Mouse (Mus musculus): ENCODE results near the gene Gm20503. TPM values are rescaled to one million over a fixed set of nuclear protein-coding genes. Genes with fewer than 3 reads are reported as not detected.

Gene Gm20503
- not detected in 3 replicates for total RNA-seq (2017)

DNA sequence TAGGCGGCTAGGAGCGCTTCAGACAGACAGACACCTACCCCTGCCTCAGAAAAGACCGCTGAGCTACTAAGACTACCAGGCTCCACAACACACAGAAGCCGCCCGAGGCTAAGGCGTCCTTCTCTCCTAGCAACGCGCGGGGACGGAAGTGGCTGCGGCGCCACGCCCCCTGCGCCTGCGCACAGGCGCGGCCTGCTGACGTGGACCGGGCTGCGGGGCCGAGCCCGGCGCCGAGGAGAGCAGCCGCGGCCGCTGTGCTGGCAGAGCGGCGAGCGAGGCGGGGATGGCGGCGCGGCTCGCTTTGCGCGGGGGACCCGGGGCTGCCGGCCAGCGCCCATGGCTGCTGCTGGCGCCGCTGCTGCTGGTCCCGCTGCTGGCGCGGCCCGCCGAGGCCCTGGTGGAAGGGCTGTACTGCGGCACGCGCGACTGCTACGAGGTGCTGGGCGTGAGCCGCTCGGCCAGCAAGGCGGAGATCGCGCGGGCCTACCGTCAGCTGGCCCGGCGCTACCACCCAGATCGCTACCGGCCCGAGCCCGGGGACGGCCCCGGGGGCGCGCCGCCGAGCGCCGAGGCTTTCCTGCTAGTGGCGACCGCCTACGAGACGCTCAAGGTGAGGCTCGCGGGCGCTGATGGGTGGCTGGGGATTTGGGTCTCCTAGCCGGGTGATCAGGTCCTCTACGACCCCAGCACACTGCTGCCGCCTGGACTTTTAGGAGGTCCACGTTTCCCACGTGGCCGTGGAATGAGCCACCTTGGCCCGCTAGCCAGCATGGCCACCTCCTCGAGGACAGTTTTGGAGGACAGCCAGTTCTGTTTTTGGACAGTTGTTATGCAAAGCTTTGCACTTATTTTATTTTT is at the start of gene Gm20503:
Gene Gm20503, plus strand, starts transcription at position 263 of the 858 bp plus-strand sequence.
- ATAC-seq (replicated peaks; ENCODE audit: insufficient number of reproducible peaks, low FRiP score, low TSS enrichment, poor library complexity, severe bottlenecking): peak; percentile 66

DNA sequence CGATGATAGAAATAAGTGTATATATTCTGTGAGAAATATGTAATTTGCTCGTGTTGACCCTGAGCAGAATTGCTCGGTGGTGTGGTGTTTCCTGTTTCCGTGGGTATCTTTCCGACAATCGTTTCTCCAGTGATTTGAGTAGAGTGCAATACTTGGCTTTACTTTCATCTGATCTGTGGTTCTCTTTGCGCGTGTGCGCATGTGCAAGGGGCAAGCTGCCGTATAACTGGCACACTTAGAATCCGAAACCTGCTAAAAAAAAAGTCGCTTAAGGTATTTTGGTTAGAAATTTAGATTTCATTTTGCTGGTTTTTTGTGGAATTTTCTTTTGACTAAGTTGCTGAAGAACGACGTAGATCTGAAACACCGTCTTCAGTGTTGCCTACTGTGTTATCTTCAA is 41.3 kb upstream of the Gm20503 start:
- ATAC-seq (replicated peaks; ENCODE audit: insufficient number of reproducible peaks, low FRiP score, low TSS enrichment, poor library complexity, severe bottlenecking): no peak

DNA sequence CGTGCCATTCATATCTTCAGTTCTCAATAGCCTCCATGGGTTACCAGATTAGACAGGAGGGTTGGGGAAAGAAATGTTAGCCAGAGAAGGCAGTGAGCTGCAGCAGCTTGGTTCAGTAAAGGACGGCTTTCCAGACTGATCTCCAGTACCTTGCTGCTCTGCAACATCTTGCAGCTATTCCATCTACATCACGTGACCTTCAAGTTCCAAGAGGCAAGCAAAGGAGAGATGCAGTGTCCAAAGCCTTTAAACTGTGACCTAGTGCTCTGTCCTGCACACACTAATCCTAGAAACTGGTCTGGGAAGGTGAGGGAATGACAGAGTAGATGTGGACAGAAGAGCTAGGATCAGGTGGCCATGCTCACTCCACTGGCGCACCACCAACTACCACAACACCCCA is 39.7 kb upstream of the Gm20503 start:
- ATAC-seq (replicated peaks; ENCODE audit: insufficient number of reproducible peaks, low FRiP score, low TSS enrichment, poor library complexity, severe bottlenecking): no peak

DNA sequence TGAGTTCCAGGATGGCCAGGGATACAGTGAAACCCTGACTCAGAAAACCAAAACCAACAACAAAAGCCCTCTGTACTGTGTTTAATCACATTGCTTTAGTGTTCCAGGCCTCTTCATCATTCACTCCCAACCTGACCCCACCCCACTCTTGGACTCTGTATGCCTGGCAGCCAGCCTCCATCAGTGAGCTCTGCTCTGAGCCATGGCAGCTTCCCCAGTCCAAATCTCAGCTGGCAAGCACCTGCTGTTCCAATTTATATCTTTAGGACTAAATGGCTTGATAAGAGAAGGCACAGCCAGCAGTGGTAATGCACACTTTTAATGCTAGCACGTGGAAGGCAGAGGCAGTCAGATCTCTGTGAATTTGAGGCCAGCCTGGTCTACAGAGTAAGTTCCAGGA is 37.9 kb upstream of the Gm20503 start:
- no peak for ATAC-seq (replicated peaks; ENCODE audit: insufficient number of reproducible peaks, low FRiP score, low TSS enrichment, poor library complexity, severe bottlenecking)

DNA sequence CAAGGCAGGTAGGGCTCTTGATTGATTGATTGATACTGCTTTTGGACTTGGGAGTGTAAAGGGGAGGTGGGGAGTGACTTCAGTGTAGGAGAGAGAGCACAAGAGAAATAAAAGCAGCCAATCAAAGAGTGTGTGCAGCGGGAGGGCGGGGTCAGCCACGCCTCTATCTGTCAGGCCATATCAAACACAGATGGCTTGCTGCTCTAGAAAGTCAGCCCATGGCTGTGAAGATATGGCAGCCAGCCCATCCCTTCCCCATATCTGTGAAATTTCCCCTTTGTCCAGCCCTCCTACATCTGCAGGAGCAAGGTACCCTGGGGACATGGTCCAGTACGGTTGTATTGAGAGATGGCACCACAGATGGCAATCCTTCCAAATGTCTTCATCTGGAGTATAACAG is 32.3 kb upstream of the Gm20503 start:
- no peak for ATAC-seq (replicated peaks; ENCODE audit: insufficient number of reproducible peaks, low FRiP score, low TSS enrichment, poor library complexity, severe bottlenecking)

DNA sequence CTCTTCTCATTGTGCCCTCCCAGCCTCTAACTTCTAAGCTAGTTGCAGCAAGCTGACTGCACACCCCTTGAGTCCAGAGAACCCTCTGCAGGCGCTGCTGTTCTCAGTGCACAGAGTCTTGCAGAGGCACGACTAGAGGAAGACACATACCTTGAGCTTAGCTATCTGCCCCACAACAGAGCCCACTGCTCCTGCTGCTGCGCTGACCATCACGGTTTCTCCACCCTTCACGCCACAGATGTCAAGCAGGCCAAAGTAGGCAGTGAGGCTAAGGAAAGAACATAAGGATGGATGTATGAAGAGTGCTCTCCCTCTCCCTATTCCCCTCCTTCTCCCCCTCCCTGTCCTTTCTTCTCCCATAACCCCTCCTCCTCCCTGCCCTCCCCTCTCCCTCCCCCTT is 27.3 kb upstream of the Gm20503 start:
- no peak for ATAC-seq (replicated peaks; ENCODE audit: insufficient number of reproducible peaks, low FRiP score, low TSS enrichment, poor library complexity, severe bottlenecking)

DNA sequence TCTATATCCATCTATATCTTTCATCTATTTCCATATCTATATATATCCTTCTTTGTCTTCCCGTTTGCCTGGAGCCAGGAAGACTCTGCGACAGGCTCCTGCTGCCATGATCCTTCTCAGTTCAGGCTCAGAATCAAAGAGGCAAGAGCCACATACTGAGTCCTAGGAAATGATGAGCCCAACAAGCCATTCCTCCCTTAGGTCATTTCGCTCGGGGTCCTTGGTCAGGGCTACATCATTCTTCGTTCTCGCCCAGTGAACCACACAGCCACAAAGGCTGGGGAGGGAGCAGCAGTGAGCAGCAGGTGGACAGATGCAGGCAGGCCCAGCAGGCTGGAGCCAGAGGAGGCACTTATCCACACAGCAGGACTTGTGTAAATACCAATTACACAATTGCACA is 21.6 kb upstream of the Gm20503 start:
- ATAC-seq (replicated peaks; ENCODE audit: insufficient number of reproducible peaks, low FRiP score, low TSS enrichment, poor library complexity, severe bottlenecking): no peak

DNA sequence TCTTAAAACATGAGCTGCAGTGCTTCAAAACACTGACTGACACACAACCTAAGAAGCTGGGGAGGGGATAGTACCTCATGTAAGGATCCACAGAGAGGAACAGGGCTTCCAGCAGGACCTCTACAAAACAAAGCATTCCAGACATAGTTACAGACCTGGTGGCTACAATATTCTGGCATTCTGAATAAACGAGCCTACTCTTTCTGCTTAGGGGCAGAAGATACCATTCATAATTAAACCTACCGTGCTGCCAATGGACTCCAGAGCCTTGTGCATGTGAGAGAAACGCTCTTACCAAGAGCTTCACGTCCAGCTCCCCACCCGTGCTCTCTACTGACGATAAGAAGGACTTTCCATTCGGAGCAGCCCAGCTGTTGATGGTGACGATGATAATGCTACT is 20.2 kb upstream of the Gm20503 start:
- no peak for ATAC-seq (replicated peaks; ENCODE audit: insufficient number of reproducible peaks, low FRiP score, low TSS enrichment, poor library complexity, severe bottlenecking)

DNA sequence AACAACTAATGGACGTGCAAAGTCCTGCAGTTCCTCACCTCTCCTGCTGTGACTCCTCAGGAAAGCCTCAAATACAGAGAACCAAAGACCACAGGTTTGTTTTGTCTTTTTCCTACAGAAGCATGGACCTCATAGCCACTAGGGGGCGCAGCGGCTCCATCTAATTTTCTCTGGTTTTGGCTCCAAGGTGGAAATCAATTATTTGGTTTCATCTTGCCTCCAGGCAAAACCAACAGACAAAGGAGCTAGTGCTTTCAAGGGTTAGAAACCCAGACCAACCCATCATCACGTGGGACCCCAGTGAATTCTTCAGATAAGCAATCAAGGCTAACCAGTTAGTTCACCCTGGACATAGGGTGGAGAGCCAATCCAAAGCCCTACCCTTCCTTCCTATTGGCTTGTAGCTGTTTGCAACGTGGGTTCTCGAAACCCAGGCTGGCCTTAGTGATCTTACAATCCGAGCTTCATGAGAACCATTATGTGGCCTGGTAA is 17.8 kb upstream of the Gm20503 start:
- 0 out of 2 replicates have a peak, but pooled peaks have one; percentile 55 for ATAC-seq (replicated peaks; ENCODE audit: insufficient number of reproducible peaks, low FRiP score, low TSS enrichment, poor library complexity, severe bottlenecking)

DNA sequence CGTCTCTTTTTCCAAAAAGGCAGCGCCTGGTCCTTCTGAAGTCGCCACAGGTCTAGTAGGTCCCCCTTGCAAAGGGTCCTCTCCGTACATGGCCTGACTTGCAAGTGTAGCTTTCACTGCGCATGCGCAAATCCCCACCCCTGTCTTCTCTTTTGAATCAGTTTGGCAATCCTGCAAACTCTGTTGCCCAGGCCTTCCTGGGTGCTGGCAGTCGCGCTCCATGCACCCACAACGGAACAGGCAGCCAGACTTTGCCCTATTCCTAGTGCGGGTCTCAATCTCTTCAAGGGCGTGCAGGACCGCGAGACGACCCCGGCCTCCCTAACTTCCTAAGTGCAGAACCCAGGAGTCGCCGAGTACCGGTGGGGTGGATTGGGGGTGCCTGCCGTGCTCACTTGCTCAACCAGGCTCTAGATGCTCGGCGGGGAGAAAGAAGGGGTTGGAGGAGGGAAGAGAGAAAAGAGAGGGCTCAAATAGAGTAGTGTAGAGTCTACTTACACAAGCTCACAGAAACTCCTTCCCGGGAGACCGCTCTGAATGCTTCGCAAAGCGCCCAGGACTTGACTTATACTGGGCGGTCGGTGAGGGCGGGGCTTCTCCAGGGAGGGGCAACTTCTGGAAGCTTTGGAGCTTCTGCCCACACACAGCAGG is 16.3 kb upstream of the Gm20503 start, which contains the start of gene Ptgr1:
Gene Ptgr1, minus strand, starts transcription at position 580 of the 651 bp plus-strand sequence.
- 0 out of 2 replicates have a peak, but pooled peaks have one; percentile 18 for ATAC-seq (replicated peaks; ENCODE audit: insufficient number of reproducible peaks, low FRiP score, low TSS enrichment, poor library complexity, severe bottlenecking)

DNA sequence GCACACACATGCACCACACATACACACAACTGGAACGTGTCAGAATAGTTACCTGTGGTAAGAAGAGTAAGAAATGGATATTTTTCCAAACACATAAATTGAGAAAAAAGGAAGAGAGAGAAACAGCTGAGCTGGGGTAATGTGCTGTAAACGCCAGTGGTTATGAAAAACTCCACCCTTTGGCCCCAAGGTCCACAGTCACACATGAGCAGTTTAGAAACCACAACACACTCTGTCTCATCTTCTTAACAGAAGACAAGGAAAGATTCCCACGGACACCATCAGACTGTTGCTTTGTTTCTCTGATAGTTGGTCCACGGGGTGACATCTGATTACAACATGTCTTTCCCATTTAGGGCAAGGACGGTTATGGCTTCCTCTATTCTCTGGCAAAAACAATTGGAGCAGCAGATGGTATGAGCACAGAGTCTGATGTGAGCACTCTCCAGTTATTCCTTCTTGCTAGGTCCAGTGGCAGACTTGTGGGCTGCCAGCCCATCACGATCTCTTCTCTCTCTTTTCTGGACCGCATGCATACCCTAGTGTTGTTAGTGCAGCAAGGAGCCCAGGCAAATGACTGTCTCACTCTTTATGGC is 13.6 kb upstream of the Gm20503 start:
- no peak for ATAC-seq (replicated peaks; ENCODE audit: insufficient number of reproducible peaks, low FRiP score, low TSS enrichment, poor library complexity, severe bottlenecking)

DNA sequence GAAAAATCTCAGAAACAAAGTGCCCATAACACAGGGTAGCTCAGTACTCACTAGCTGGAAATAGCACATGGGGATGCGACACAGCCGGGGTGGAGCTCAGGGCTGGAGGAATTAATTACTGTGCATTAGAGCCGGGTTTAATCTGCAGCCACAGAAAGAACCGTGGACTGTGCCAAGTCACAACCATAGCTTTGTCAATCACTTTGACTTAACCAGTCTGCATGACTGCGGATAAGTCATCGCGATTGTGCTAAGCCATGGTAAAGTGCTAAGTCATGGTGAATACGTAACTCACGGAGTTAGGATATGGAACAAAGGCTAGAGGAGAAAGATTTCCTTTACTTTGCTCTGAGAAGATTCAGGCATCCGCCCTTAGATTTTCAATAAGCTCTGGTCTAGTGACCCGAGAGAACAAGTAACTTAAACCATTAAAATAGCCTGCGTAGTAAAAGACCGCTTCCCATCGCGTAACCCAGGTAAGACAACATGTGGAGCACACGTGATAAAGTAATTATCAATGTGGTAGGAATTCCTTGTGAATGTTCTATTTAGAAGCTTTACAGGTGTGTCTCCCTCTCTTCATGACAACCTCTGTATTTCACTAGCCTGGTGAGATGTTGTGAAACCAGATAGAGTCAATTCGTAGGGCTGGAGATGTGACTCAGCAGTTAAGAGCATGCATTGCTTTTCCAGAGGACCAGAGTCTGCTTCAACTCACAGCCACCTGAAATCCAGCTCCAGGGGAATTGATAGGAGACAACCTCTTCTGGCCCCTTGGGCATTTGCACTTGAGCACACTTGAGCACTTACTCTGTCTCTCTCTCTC is 12.2 kb upstream of the Gm20503 start:
- no peak for ATAC-seq (replicated peaks; ENCODE audit: insufficient number of reproducible peaks, low FRiP score, low TSS enrichment, poor library complexity, severe bottlenecking)

DNA sequence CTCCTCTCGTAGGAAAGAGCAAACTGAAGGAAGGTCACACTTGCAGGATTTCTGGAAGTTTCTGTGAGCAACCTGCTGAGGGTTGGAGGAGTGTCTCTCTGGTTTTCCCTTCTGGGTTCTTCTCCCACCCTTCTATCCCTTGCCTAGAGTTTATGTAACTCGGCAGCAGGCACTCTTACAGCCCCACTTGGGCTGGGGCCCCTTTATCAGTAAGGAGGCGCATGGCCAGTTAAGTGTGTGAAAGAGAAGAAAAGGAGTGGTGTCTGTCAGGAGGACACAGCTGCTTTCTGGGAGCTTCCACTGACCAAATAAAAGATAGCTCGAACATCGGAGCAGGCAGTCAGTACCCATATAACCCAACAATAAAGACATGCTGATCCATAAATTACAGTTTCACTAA is 10.8 kb upstream of the Gm20503 start:
- no peak for ATAC-seq (replicated peaks; ENCODE audit: insufficient number of reproducible peaks, low FRiP score, low TSS enrichment, poor library complexity, severe bottlenecking)

DNA sequence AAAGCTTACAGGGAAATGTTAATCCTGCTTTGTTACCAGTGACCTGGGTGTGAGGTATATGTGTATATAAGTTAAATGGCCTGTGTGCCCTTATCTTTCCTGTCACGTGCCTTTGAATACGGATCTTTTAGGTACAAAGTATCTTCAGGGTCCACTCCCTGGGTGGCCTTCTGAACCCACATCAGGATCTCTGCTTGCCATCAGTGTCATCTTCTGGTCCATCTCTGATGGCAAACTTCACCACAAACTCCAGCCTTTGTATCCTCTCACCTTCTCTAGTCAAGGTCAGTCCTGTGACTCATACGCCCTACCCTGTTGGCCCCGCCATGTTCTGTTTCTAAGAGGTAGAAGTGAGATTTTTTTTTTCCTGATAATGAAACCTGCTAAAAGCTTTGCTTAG is 8.2 kb upstream of the Gm20503 start, which contains the start of gene Dnajc25:
Gene Dnajc25, plus strand, starts transcription at position 301 of the 400 bp plus-strand sequence.
- ATAC-seq (replicated peaks; ENCODE audit: insufficient number of reproducible peaks, low FRiP score, low TSS enrichment, poor library complexity, severe bottlenecking): no peak

DNA sequence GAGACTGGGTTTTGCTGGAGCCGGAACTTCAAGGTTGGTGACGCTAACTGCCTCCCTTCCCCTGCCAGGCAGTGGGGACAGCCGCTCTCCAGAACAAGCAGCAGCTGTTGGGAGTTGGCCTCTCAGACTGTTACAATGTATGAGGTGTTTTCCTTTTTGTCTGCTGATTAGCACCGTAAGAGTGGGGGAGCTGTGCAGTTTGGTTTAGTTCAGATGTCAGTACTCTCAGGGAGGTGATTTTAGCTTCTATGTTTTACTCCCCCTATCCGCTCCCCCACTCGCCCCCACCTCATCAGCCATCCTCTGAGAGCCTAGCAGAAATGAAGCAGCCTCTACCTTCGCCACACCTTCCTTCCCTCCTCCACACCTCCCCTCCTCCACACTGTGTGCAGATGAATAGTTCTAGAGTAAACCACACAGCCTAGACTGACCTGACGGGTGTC is 7.7 kb upstream of the Gm20503 start:
- ATAC-seq (replicated peaks; ENCODE audit: insufficient number of reproducible peaks, low FRiP score, low TSS enrichment, poor library complexity, severe bottlenecking): no peak

DNA sequence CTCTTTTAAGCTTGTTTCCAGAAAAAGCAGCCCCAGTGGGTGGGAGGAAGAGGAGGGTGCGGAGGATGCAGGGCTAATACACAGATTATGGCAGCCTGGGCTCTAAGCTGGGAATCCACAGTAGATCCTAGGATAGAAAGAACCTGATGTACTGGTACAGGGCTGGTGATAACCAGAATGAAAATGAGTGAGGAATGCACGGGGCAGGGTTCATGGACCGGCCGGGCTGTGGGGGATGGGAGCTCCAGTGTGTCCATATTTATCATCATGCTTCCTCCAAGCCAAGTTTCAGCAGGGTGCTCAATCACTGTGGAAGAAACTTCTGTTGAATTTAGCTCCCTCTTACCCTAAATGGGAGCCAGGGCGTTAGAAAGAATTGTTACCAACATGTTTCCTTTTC is 5.9 kb upstream of the Gm20503 start:
- ATAC-seq (replicated peaks; ENCODE audit: insufficient number of reproducible peaks, low FRiP score, low TSS enrichment, poor library complexity, severe bottlenecking): no peak

DNA sequence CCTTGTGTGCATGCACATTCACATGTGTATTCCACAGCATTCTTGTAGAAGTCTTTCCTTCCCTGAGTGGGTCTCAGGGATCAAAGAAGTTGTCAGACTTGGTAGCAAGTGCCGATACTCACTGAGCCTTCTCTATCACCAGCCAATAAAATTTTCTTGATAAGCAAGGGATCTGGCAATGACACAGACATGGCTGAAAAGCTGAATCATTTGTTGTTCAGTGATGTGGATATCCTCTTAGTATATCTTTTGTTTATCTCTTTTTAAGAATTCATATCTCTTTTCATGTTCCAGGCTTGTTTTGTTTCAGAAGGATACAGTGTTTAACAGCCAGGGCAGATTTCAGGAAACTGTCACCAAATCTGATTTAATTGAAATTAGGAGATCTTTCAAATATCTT is 4.3 kb upstream of the Gm20503 start:
- ATAC-seq (replicated peaks; ENCODE audit: insufficient number of reproducible peaks, low FRiP score, low TSS enrichment, poor library complexity, severe bottlenecking): no peak

DNA sequence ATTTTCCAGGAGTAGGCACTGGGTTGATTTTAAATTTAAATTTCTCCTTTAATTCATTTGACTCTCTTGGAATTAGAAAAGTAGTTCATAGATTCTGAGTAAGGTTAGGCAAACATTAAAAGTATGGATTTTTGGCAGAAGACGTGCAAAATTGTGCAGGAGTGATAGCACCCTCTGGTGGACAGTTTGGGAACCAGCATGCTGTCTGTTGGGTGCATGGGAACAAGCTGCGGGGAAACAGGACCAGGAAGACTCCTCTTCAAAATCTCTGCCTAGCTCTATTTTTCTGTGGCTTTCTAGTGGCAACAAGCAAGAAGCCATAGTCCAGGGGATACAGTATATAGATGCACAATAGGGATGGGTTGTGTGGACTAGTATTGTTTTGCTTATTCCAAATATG is 3.3 kb upstream of the Gm20503 start:
- ATAC-seq (replicated peaks; ENCODE audit: insufficient number of reproducible peaks, low FRiP score, low TSS enrichment, poor library complexity, severe bottlenecking): peak; percentile 60

DNA sequence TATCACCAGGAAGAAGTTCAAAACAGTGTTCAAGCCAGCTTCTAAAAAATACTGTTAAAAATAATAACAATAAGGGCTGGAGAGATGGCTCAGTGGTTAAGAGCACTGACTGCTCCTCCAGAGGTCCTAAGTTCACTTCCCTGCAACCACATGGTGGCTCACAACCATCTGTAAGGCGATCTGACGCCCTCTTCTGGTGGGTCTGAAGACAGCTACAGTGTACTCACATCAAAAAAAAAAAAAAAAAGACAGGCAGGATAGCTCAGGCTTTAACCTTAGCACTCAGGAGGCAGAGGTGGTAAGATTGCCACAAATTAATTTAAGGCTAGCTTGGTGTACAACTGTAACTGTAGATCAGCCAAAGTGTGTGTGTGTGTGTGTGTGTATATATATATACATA is 2.4 kb upstream of the Gm20503 start:
- no peak for ATAC-seq (replicated peaks; ENCODE audit: insufficient number of reproducible peaks, low FRiP score, low TSS enrichment, poor library complexity, severe bottlenecking)

Data from monocyte, adult 5-6 weeks (primary cell).